Mouse (Mus musculus) lung, embryonic 15.5 days (tissue): ENCODE measurements at regions not wholly inside any gene's neighbourhood (a gene's known extent, or its start where the extent isn't known, plus 50 kb on each side); places are given as distances from the start of the nearest gene placed in this dataset.

ENCODE experiments used
- ATAC-seq: fragments of 200-750 bp; cut with Nextera tagmentation; 2 replicates; pipeline ENCODE4 v1.8.0; 2017; ENCODE audit warnings: moderate number of reproducible peaks, borderline replicate concordance; ENCODE audit not compliant: low FRiP score, low TSS enrichment; ENCODE audit errors: extremely low read depth
- H3K27ac ChIP-seq: fragments of 300-500 bp; sonication (generic); 2 replicates; pipeline ENCODE4 v1.5.1; 2015; ENCODE audit warnings: moderate library complexity, mild to moderate bottlenecking, inconsistent platforms
- H3K27me3 ChIP-seq: fragments of 300-500 bp; sonication (generic); 2 replicates; pipeline ENCODE4 v1.6.1; 2015; ENCODE audit warnings: inconsistent platforms
- H3K36me3 ChIP-seq: fragments of 300-500 bp; sonication (generic); 2 replicates; pipeline ENCODE4 v1.6.1; 2015; ENCODE audit warnings: inconsistent platforms
- H3K4me1 ChIP-seq: fragments of 300-500 bp; sonication (generic); 2 replicates; pipeline ENCODE4 v1.6.1; 2015; ENCODE audit warnings: inconsistent platforms
- H3K4me2 ChIP-seq: fragments of 300-500 bp; sonication (generic); 2 replicates; pipeline ENCODE4 v1.6.1; 2015; ENCODE audit warnings: inconsistent platforms, mild to moderate bottlenecking, moderate library complexity
- H3K4me3 ChIP-seq: fragments of 300-500 bp; sonication (generic); 2 replicates; pipeline ENCODE4 v1.5.1; 2015; ENCODE audit warnings: mild to moderate bottlenecking, inconsistent platforms
- H3K9ac ChIP-seq: fragments of 300-500 bp; sonication (generic); 2 replicates; pipeline ENCODE4 v1.6.1; 2015; ENCODE audit warnings: inconsistent platforms
- H3K9me3 ChIP-seq: fragments of 300-500 bp; sonication (generic); 2 replicates; pipeline ENCODE4 v1.6.1; 2016; ENCODE audit warnings: inconsistent platforms
- WGBS: fragments of 180-500 bp; shearing (Covaris S2); methylation state at CpG from one replicate; pipeline ENCODE4 v1.1.7; 2015; 5-methylcytosine and 5-hydroxymethylcytosine counted together

GRCm38 (mm10) chr8:113250264-113250663, 385.1 kb upstream of the Mon1b start:
- no peaks in the 10 kb centered on the region for H3K27me3 ChIP-seq
- H3K4me2 ChIP-seq: no peak overlapping the region
- ATAC-seq: no peak
- no peak overlapping the region for H3K27ac ChIP-seq
- H3K9ac ChIP-seq: no peak overlapping the region
- H3K36me3 ChIP-seq: no peaks in the 10 kb centered on the region
- no peaks in the 10 kb centered on the region for H3K4me1 ChIP-seq
- no peaks in the 10 kb centered on the region for H3K9me3 ChIP-seq
- H3K4me3 ChIP-seq: no peak overlapping the region
- WGBS: 69% methylated on average over 2 of the region's 2 CpGs

- no peaks in the 10 kb centered on the region for H3K4me1 ChIP-seq
- H3K27ac ChIP-seq: no peak overlapping the region
- ATAC-seq: no peak
- H3K36me3 ChIP-seq: no peaks in the 10 kb centered on the region
- H3K4me3 ChIP-seq: no peak overlapping the region
- H3K9me3 ChIP-seq: no peaks in the 10 kb centered on the region
- 54% methylated on average over 5 of the region's 5 CpGs for WGBS
- no peaks in the 10 kb centered on the region for H3K27me3 ChIP-seq
- H3K4me2 ChIP-seq: no peak overlapping the region
- no peak overlapping the region for H3K9ac ChIP-seq
Measured at GRCm38 (mm10) chr8:113254076-113254475, 381.3 kb upstream of the Mon1b start.

- Histone ChIP-seq H3K27me3 (no peaks in the 10 kb centered on the region), H3K4me1 (0 out of 2 replicates have a peak, but pooled peaks cover 2% of the 10 kb centered on the region), H3K4me2 (no peak overlapping the region), H3K36me3 (no peaks in the 10 kb centered on the region), H3K4me3 (no peak overlapping the region), H3K9ac (no peak overlapping the region), H3K9me3 (no peaks in the 10 kb centered on the region), H3K27ac (no peak overlapping the region)
- no peak for ATAC-seq
- WGBS: 84% methylated on average over 1 of the region's 1 CpGs
Measured at GRCm38 (mm10) chr8:113259477-113259876, 375.9 kb upstream of the Mon1b start.

GRCm38 (mm10) chr8:113263296-113263695, 372.1 kb upstream of the Mon1b start:
- Histone ChIP-seq H3K9ac (no peak overlapping the region), H3K9me3 (no peaks in the 10 kb centered on the region), H3K27me3 (no peaks in the 10 kb centered on the region), H3K27ac (no peak overlapping the region), H3K4me1 (0 out of 2 replicates have a peak, but pooled peaks cover 2% of the 10 kb centered on the region), H3K4me3 (no peak overlapping the region), H3K4me2 (no peak overlapping the region), H3K36me3 (no peaks in the 10 kb centered on the region)
- 74% methylated on average over 3 of the region's 3 CpGs for WGBS
- no peak for ATAC-seq

- H3K9ac ChIP-seq: no peak overlapping the region
- no peak overlapping the region for H3K4me2 ChIP-seq
- no peaks in the 10 kb centered on the region for H3K27me3 ChIP-seq
- 78% methylated on average over 4 of the region's 4 CpGs for WGBS
- no peaks in the 10 kb centered on the region for H3K4me1 ChIP-seq
- H3K9me3 ChIP-seq: no peaks in the 10 kb centered on the region
- ATAC-seq: no peak
- H3K27ac ChIP-seq: no peak overlapping the region
- no peaks in the 10 kb centered on the region for H3K36me3 ChIP-seq
- H3K4me3 ChIP-seq: no peak overlapping the region
Measured at GRCm38 (mm10) chr8:113271262-113271661, 364.1 kb upstream of the Mon1b start.

- no peaks in the 10 kb centered on the region for H3K27me3 ChIP-seq
- H3K4me1 ChIP-seq: no peaks in the 10 kb centered on the region
- no peak overlapping the region for H3K27ac ChIP-seq
- no peak overlapping the region for H3K9ac ChIP-seq
- no peak overlapping the region for H3K4me3 ChIP-seq
- H3K36me3 ChIP-seq: no peaks in the 10 kb centered on the region
- 70% methylated on average over 4 of the region's 4 CpGs for WGBS
- H3K9me3 ChIP-seq: no peaks in the 10 kb centered on the region
- no peak overlapping the region for H3K4me2 ChIP-seq
- ATAC-seq: no peak
Measured at GRCm38 (mm10) chr8:113300273-113300843, 335.0 kb upstream of the Mon1b start.

GRCm38 (mm10) chr8:113303426-113303825, 332.0 kb upstream of the Mon1b start:
- ATAC-seq: no peak
- Histone ChIP-seq H3K27me3 (no peaks in the 10 kb centered on the region), H3K9ac (no peak overlapping the region), H3K4me1 (no peaks in the 10 kb centered on the region), H3K4me3 (no peak overlapping the region), H3K9me3 (no peaks in the 10 kb centered on the region), H3K27ac (no peak overlapping the region), H3K4me2 (no peak overlapping the region), H3K36me3 (no peaks in the 10 kb centered on the region)
- WGBS: 84% methylated on average over 8 of the region's 8 CpGs

GRCm38 (mm10) chr8:113317169-113317568, 318.2 kb upstream of the Mon1b start:
- H3K4me3 ChIP-seq: no peak overlapping the region
- ATAC-seq: peak; percentile 74; the same call in 1 of the 2 replicates
- no peak overlapping the region for H3K27ac ChIP-seq
- no peaks in the 10 kb centered on the region for H3K27me3 ChIP-seq
- no peaks in the 10 kb centered on the region for H3K36me3 ChIP-seq
- no peaks in the 10 kb centered on the region for H3K9me3 ChIP-seq
- no peak overlapping the region for H3K4me2 ChIP-seq
- no peaks in the 10 kb centered on the region for H3K4me1 ChIP-seq
- no peak overlapping the region for H3K9ac ChIP-seq
- 51% methylated on average over 3 of the region's 3 CpGs for WGBS

- 37% methylated on average over 6 of the region's 6 CpGs for WGBS
- no peaks in the 10 kb centered on the region for H3K9me3 ChIP-seq
- H3K9ac ChIP-seq: no peak overlapping the region
- H3K36me3 ChIP-seq: no peaks in the 10 kb centered on the region
- H3K4me1 ChIP-seq: no peaks in the 10 kb centered on the region
- no peak overlapping the region for H3K27ac ChIP-seq
- no peak for ATAC-seq
- no peak overlapping the region for H3K4me3 ChIP-seq
- no peak overlapping the region for H3K4me2 ChIP-seq
- H3K27me3 ChIP-seq: no peaks in the 10 kb centered on the region
Measured at GRCm38 (mm10) chr8:113331576-113331975, 303.8 kb upstream of the Mon1b start.

GRCm38 (mm10) chr8:113341306-113341705, 294.1 kb upstream of the Mon1b start:
- Histone ChIP-seq H3K27me3 (no peaks in the 10 kb centered on the region), H3K36me3 (no peaks in the 10 kb centered on the region), H3K9me3 (no peaks in the 10 kb centered on the region), H3K9ac (no peak overlapping the region), H3K4me1 (no peaks in the 10 kb centered on the region), H3K27ac (no peak overlapping the region), H3K4me2 (no peak overlapping the region), H3K4me3 (no peak overlapping the region)
- no peak for ATAC-seq
- 50% methylated on average over 10 of the region's 10 CpGs for WGBS

- WGBS: 55% methylated on average over 7 of the region's 7 CpGs
- H3K4me3 ChIP-seq: no peak overlapping the region
- no peaks in the 10 kb centered on the region for H3K9me3 ChIP-seq
- no peak for ATAC-seq
- no peak overlapping the region for H3K27ac ChIP-seq
- no peak overlapping the region for H3K4me2 ChIP-seq
- H3K27me3 ChIP-seq: no peaks in the 10 kb centered on the region
- no peak overlapping the region for H3K9ac ChIP-seq
- no peaks in the 10 kb centered on the region for H3K36me3 ChIP-seq
- H3K4me1 ChIP-seq: no peaks in the 10 kb centered on the region
Measured at GRCm38 (mm10) chr8:113361900-113362299, 273.5 kb upstream of the Mon1b start.

- H3K27ac ChIP-seq: no peak overlapping the region
- H3K4me3 ChIP-seq: no peak overlapping the region
- no peak overlapping the region for H3K4me2 ChIP-seq
- H3K27me3 ChIP-seq: no peaks in the 10 kb centered on the region
- no peaks in the 10 kb centered on the region for H3K9me3 ChIP-seq
- no peak overlapping the region for H3K9ac ChIP-seq
- no peak for ATAC-seq
- WGBS: 95% methylated on average over 13 of the region's 13 CpGs
- no peaks in the 10 kb centered on the region for H3K36me3 ChIP-seq
- no peaks in the 10 kb centered on the region for H3K4me1 ChIP-seq
Measured at GRCm38 (mm10) chr8:113364181-113364580, 271.2 kb upstream of the Mon1b start.

- Histone ChIP-seq H3K27me3 (no peaks in the 10 kb centered on the region), H3K9ac (no peak overlapping the region), H3K27ac (peak overlapping the region; percentile 19; the same call in 1 of the 2 replicates), H3K4me3 (no peak overlapping the region), H3K9me3 (no peaks in the 10 kb centered on the region), H3K4me2 (no peak overlapping the region), H3K36me3 (no peaks in the 10 kb centered on the region), H3K4me1 (no peaks in the 10 kb centered on the region; the same call in 1 of the 2 replicates)
- peak; percentile 59; the same call in 1 of the 2 replicates for ATAC-seq
- WGBS: 33% methylated on average over 3 of the region's 3 CpGs
Measured at GRCm38 (mm10) chr8:113383517-113383916, 251.9 kb upstream of the Mon1b start.
